Mouse (Mus musculus): ENCODE results near the gene Golm1. TPM values are rescaled to one million over a fixed set of nuclear protein-coding genes. Genes with fewer than 3 reads are reported as not detected.

Gene Golm1
- polyA plus RNA-seq, 2 experiments = 27.8 to 43.2 TPM

- DNase-seq (ENCODE audit: low spot score) (no peak), ATAC-seq (ENCODE audit: low FRiP score, low read depth) (no peak)
- Histone ChIP-seq H3K9ac (ENCODE audit: low read depth, low read length, severe bottlenecking) (no peak overlapping the region), H3K27me3 (ENCODE audit: control insufficient read depth, insufficient read depth, low read length) (no peaks in the 10 kb centered on the region), H3K9me3 (ENCODE audit: control insufficient read depth, low read length) (no peaks in the 10 kb centered on the region), H3K4me2 (replicated peaks; ENCODE audit: low read depth, low read length, severe bottlenecking) (no peak overlapping the region), H3K27ac (replicated peaks; ENCODE audit: low read depth, low read length) (no peak overlapping the region), H3K4me1 (ENCODE audit: control insufficient read depth, insufficient read depth, low read length) (no peaks in the 10 kb centered on the region), H3K36me3 (ENCODE audit: control insufficient read depth, insufficient read depth, low read length) (peaks cover 89% of the 10 kb centered on the region), H3K4me3 (replicated peaks; ENCODE audit: low read length) (no peak overlapping the region)
- 100% methylated on average over 2 of the region's 2 CpGs for WGBS
- TF ChIP-seq POLR2A (IDR thresholded peaks at IDR 0.05; ENCODE audit: borderline replicate concordance, extremely low read depth, insufficient read depth, insufficient read length) = no peak
Measured at GRCm38 (mm10) chr13:59610437-59610836, 65.2 kb downstream of the Golm1 start.

GRCm38 (mm10) chr13:59609885-59610284 is 65.7 kb downstream of the Golm1 start:
- DNase-seq (ENCODE audit: low spot score) (no peak), ATAC-seq (ENCODE audit: low FRiP score, low read depth) (no peak)
- Histone ChIP-seq H3K9me3 (ENCODE audit: control insufficient read depth, low read length) (no peaks in the 10 kb centered on the region), H3K9ac (ENCODE audit: low read depth, low read length, severe bottlenecking) (no peak overlapping the region), H3K4me2 (replicated peaks; ENCODE audit: low read depth, low read length, severe bottlenecking) (no peak overlapping the region), H3K4me1 (ENCODE audit: control insufficient read depth, insufficient read depth, low read length) (no peaks in the 10 kb centered on the region), H3K36me3 (ENCODE audit: control insufficient read depth, insufficient read depth, low read length) (peaks cover 89% of the 10 kb centered on the region), H3K4me3 (replicated peaks; ENCODE audit: low read length) (no peak overlapping the region), H3K27ac (replicated peaks; ENCODE audit: low read depth, low read length) (no peak overlapping the region), H3K27me3 (ENCODE audit: control insufficient read depth, insufficient read depth, low read length) (no peaks in the 10 kb centered on the region)
- 94% methylated on average over 4 of the region's 4 CpGs for WGBS
- no peak for TF ChIP-seq POLR2A (IDR thresholded peaks at IDR 0.05; ENCODE audit: borderline replicate concordance, extremely low read depth, insufficient read depth, insufficient read length)

- Histone ChIP-seq H3K4me1 (ENCODE audit: control insufficient read depth, insufficient read depth, low read length) (no peaks in the 10 kb centered on the region), H3K27me3 (ENCODE audit: control insufficient read depth, insufficient read depth, low read length) (no peaks in the 10 kb centered on the region), H3K27ac (replicated peaks; ENCODE audit: low read depth, low read length) (no peak overlapping the region), H3K9ac (ENCODE audit: low read depth, low read length, severe bottlenecking) (no peak overlapping the region), H3K9me3 (ENCODE audit: control insufficient read depth, low read length) (no peaks in the 10 kb centered on the region), H3K4me2 (replicated peaks; ENCODE audit: low read depth, low read length, severe bottlenecking) (no peak overlapping the region), H3K4me3 (replicated peaks; ENCODE audit: low read length) (no peak overlapping the region), H3K36me3 (ENCODE audit: control insufficient read depth, insufficient read depth, low read length) (peaks cover 89% of the 10 kb centered on the region)
- no peak for DNase-seq (ENCODE audit: low spot score)
- no peak for ATAC-seq (ENCODE audit: low FRiP score, low read depth)
- TF ChIP-seq POLR2A (IDR thresholded peaks at IDR 0.05; ENCODE audit: borderline replicate concordance, extremely low read depth, insufficient read depth, insufficient read length) = no peak
- 84% methylated on average over 10 of the region's 10 CpGs for WGBS
Measured at GRCm38 (mm10) chr13:59605221-59605922, 70.2 kb downstream of the Golm1 start.

GRCm38 (mm10) chr13:59604511-59604910 is 71.1 kb downstream of the Golm1 start:
- Histone ChIP-seq H3K36me3 (ENCODE audit: control insufficient read depth, insufficient read depth, low read length) (peaks cover 89% of the 10 kb centered on the region), H3K4me2 (replicated peaks; ENCODE audit: low read depth, low read length, severe bottlenecking) (no peak overlapping the region), H3K9me3 (ENCODE audit: control insufficient read depth, low read length) (no peaks in the 10 kb centered on the region), H3K9ac (ENCODE audit: low read depth, low read length, severe bottlenecking) (no peak overlapping the region), H3K4me3 (replicated peaks; ENCODE audit: low read length) (no peak overlapping the region), H3K4me1 (ENCODE audit: control insufficient read depth, insufficient read depth, low read length) (no peaks in the 10 kb centered on the region), H3K27ac (replicated peaks; ENCODE audit: low read depth, low read length) (no peak overlapping the region), H3K27me3 (ENCODE audit: control insufficient read depth, insufficient read depth, low read length) (no peaks in the 10 kb centered on the region)
- no peak for TF ChIP-seq POLR2A (IDR thresholded peaks at IDR 0.05; ENCODE audit: borderline replicate concordance, extremely low read depth, insufficient read depth, insufficient read length)
- WGBS = 100% methylated on average over 1 of the region's 1 CpGs
- DNase-seq (ENCODE audit: low spot score) (no peak), ATAC-seq (ENCODE audit: low FRiP score, low read depth) (no peak)

- Histone ChIP-seq H3K4me3 (replicated peaks; ENCODE audit: low read length) (no peak overlapping the region), H3K27ac (replicated peaks; ENCODE audit: low read depth, low read length) (no peak overlapping the region), H3K9me3 (ENCODE audit: control insufficient read depth, low read length) (no peaks in the 10 kb centered on the region), H3K9ac (ENCODE audit: low read depth, low read length, severe bottlenecking) (no peak overlapping the region), H3K36me3 (ENCODE audit: control insufficient read depth, insufficient read depth, low read length) (peaks cover 84% of the 10 kb centered on the region), H3K4me2 (replicated peaks; ENCODE audit: low read depth, low read length, severe bottlenecking) (no peak overlapping the region), H3K4me1 (ENCODE audit: control insufficient read depth, insufficient read depth, low read length) (no peaks in the 10 kb centered on the region), H3K27me3 (ENCODE audit: control insufficient read depth, insufficient read depth, low read length) (no peaks in the 10 kb centered on the region)
- WGBS = 96% methylated on average over 5 of the region's 5 CpGs
- ATAC-seq (ENCODE audit: low FRiP score, low read depth) (no peak), DNase-seq (ENCODE audit: low spot score) (no peak)
- TF ChIP-seq POLR2A (IDR thresholded peaks at IDR 0.05; ENCODE audit: borderline replicate concordance, extremely low read depth, insufficient read depth, insufficient read length) = no peak
Measured at GRCm38 (mm10) chr13:59603096-59603495, 72.5 kb downstream of the Golm1 start.

Data from limb, embryonic 14.5 days (tissue).